Mouse (Mus musculus): ENCODE measurements around the gene Duxf3.
"Not testable (repeated sequence)": the region's sequence is repeated elsewhere in the genome, so short reads cannot be mapped to it uniquely, and the experiment has no call there.

Duxf3 gene

DNA sequence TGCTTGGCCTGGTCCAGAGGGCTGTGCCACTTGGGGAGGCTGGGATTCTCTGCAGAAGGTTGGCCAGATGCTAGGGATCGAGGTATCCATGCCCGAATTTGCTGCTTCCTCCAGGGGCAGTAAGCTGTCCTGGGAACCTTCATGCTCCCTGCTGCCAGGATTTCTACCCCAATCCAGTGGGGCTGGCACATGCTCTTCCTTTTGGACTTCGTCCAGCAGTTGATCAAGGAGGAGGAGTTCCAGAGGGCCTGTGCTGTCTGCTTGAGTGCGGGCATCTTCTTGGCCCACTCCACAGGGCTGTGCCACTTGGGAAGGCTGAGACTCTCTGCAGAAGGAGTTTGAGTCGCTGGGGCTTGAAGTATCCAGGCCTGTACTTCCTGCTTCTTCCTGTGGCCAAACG, 9.3 kb downstream of the Duxf3 start:
- DNase-seq (ENCODE audit: extremely low spot score, low spot score) = not testable (repeated sequence)

DNA sequence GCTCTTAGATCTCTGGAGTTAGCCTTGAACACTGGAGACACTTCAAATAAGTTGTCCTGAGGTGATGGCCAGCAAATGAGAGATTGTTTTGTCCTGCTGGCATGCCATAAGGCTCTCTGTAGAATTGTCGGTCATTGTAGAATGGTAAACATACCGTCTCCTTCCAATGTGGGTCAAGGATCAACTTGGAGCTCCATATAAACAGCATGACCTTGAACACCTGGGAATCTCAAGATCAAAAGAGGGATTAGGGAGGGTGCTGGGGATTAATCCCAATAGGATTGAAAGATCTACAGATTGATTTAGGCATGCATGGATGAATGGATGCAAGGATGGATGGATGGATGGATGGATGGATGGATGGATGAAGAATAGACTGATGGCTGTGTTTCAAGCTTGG, 10.9 kb downstream of the Duxf3 start:
- DNase-seq (ENCODE audit: extremely low spot score, low spot score) = not testable (repeated sequence)

GRCm38 (mm10) chr10:58220726-58221125, 11.7 kb downstream of the Duxf3 start:
- DNase-seq (ENCODE audit: extremely low spot score, low spot score) = no peak

DNA sequence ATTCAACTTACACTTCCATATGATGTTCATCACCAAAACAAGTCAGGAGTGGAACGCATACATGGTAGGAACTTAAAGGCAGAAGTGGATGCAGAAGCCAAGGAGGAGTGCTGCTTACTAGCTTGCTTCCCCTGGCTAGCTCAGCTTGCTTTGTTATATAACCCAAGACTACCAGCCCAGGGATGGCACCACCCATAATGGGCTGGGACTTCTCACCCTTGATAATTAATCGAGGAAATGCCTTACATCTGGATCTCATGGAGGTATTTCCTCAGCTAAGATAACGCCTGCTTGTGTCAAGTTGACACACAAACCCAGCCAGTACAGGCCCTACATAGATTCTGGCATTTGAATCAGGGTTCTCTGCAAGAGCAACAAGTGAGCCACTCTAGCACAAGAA, 15.1 kb downstream of the Duxf3 start:
- DNase-seq (ENCODE audit: extremely low spot score, low spot score) = no peak

DNA sequence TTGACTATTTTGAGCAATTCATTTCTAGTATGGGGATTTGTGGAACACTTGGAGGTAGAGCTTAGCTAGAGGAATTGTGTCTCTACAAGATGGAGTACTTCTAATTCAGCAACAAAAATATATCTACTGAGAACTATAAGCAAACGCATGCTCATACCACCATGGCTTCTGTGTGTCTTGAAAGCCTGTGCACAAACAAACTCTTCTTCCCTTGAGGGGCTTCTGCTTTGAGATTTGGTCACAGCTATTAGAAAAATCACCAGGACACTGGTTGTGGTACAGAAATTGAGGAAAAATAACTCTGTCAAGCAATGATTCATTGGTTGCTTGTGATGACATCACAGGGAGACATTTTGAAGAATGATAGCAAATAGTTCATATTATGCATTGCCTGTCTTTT, 17.1 kb downstream of the Duxf3 start:
- no peak for DNase-seq (ENCODE audit: extremely low spot score, low spot score)

DNA sequence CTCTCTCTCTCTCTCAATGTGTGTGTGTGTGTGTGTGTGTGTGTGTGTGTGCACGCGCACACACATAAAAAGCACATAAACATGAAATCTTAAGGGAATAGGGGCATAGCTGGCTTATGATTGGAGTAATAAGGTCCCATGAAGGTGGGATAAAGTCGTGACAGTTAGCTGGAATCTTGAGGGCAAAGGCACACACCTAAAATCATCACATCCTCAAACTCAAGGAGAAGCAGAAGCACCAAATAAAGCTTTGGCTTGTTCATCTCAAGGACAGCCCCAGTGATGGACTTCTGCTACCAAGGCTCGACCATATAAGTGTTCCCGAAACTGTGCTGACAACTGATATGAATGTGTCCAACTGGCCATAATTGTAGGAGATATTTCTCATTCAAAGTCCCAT, 17.5 kb downstream of the Duxf3 start:
- no peak for DNase-seq (ENCODE audit: extremely low spot score, low spot score)

DNA sequence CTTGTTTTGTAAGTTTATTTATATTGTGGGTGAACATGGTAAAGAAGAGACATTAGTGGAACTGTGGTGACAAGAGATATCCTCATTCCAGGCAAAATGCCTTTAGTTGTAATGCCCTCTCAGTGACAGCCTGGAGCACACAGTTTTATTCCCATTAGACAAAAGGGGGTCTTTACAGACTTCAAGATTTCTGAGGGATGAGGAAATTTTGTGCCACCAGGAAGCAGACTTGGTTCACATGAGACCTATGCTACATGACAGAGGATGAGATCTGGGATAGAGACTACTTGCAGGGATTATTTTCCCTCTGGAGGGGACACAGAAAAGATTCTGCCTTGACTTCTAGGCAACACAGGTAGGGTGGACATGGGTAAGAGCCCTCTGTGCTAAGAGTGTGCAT, 18.0 kb downstream of the Duxf3 start:
- DNase-seq (ENCODE audit: extremely low spot score, low spot score) = no peak

GRCm38 (mm10) chr10:58212230-58212629, 20.2 kb downstream of the Duxf3 start:
- no peak for DNase-seq (ENCODE audit: extremely low spot score, low spot score)

- DNase-seq (ENCODE audit: extremely low spot score, low spot score) = no peak
Measured at GRCm38 (mm10) chr10:58211213-58211612, 21.3 kb downstream of the Duxf3 start.

GRCm38 (mm10) chr10:58210514-58210913, 22.0 kb downstream of the Duxf3 start:
- DNase-seq (ENCODE audit: extremely low spot score, low spot score) = no peak

GRCm38 (mm10) chr10:58209710-58210467, 22.6 kb downstream of the Duxf3 start:
- DNase-seq (ENCODE audit: extremely low spot score, low spot score) = no peak

GRCm38 (mm10) chr10:58206639-58207404, 25.7 kb downstream of the Duxf3 start:
- no peak for DNase-seq (ENCODE audit: extremely low spot score, low spot score)

DNA sequence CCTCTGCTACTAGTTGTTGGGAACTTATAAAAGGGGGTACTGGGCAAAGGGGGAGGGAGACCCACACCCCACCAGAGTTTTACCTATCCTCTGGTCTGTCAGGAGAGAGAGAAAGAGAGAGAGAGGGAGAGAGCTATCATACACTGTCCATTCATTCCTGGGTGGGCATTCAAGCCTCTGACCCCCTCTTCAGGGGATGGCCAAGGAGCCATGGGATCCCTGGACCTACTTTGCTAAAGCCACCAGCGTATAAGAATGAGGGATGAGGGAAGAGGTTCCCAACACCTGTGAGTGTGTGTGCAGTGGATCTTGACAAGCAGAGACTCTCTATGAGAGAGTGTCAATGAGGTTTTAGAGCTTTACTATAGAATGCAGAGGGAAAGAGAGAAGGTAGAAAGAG, 26.5 kb downstream of the Duxf3 start:
- no peak for DNase-seq (ENCODE audit: extremely low spot score, low spot score)

Measured in neural tube, embryonic 10.5 days (tissue).